Mouse (Mus musculus) ES-Bruce4 (cell line): ENCODE results near the gene Echdc1. TPM values are rescaled to one million over a fixed set of nuclear protein-coding genes. Genes with fewer than 3 reads are reported as not detected.

ENCODE experiments used
- H3K27ac ChIP-seq: 2 replicates; pipeline ENCODE4 v1.5.1; 2012; ENCODE audit warnings: low read length, inconsistent platforms; ENCODE audit not compliant: insufficient read depth
- H3K27me3 ChIP-seq: 2 replicates; pipeline ENCODE4 v1.6.1; 2012; ENCODE audit warnings: mild to moderate bottlenecking, low read length, inconsistent platforms; ENCODE audit not compliant: control insufficient read depth, poor library complexity, insufficient read depth, severe bottlenecking
- H3K36me3 ChIP-seq: 2 replicates; pipeline ENCODE4 v1.6.1; 2012; ENCODE audit warnings: inconsistent platforms, mild to moderate bottlenecking, low read length, moderate library complexity; ENCODE audit not compliant: control insufficient read depth, poor library complexity, insufficient read depth, severe bottlenecking
- H3K4me1 ChIP-seq: one replicate; pipeline ENCODE4 v1.8.1; 2011; ENCODE audit warnings: low read length; ENCODE audit not compliant: control insufficient read depth, insufficient read depth
- H3K4me3 ChIP-seq: 2 replicates; pipeline ENCODE4 v1.5.1; 2011; ENCODE audit warnings: low read depth, mild to moderate bottlenecking, low read length
- H3K9ac ChIP-seq: 2 replicates; pipeline ENCODE4 v1.6.1; 2012; ENCODE audit warnings: low read depth, mild to moderate bottlenecking, inconsistent platforms; ENCODE audit not compliant: poor library complexity, severe bottlenecking
- H3K9me3 ChIP-seq: replicated peaks from 2 replicates; pipeline ENCODE4 v1.6.1; 2012; ENCODE audit warnings: mild to moderate bottlenecking, low read length, inconsistent platforms; ENCODE audit not compliant: control insufficient read depth, poor library complexity, insufficient read depth, severe bottlenecking
- CTCF ChIP-seq: IDR thresholded peaks from one replicate; pipeline ENCODE4 v1.8.1; 2011; ENCODE audit warnings: low read depth, low read length
- EP300 ChIP-seq: IDR thresholded peaks from 2 replicates; pipeline ENCODE4 v1.6.1; 2011; ENCODE audit warnings: low read depth, low read length; ENCODE audit not compliant: insufficient read depth
- POLR2A ChIP-seq: IDR thresholded peaks from one replicate; pipeline ENCODE4 v1.8.1; 2011; ENCODE audit warnings: low read length; ENCODE audit not compliant: insufficient read depth
- polyA plus RNA-seq: library from polyadenylated mRNA; stranded (reverse); fragments of >200 nt; gene quantifications from 2 replicates; pipeline ENCODE4 v1.2.4, GENCODE M21; 2011; ENCODE audit warnings: low read depth; ENCODE audit not compliant: missing spikeins, insufficient read depth, insufficient read length

The Echdc1 gene
- polyA plus RNA-seq, 1 experiment: 23.5 TPM

DNA sequence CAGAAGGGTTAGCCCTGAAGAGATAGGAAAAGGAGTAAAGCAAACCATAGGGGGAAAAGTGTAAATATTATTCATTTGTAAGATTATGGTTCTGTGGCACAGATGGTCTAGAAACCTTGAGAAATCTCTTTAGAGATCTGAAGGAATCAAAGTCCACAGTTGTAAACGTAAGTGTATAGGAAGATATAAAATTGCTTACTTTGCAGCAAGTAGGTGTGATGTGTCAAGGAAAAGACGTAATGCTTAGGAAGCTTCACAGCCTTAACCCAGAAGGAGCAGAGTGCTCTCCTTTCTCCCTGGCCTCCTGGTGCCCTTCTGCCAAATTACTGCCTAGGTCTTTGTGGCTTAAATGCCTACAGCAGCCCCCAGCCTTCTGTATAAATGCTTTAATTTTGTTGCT lies 11.9 kb downstream of the Echdc1 start:
- Histone ChIP-seq H3K27me3 (no peaks in the 10 kb centered on the region), H3K4me1 (no peaks in the 10 kb centered on the region), H3K36me3 (no peaks in the 10 kb centered on the region), H3K9ac (no peak overlapping the region), H3K9me3 (no peaks in the 10 kb centered on the region), H3K4me3 (no peak overlapping the region), H3K27ac (no peak overlapping the region)
- TF ChIP-seq EP300 (no peak), POLR2A (no peak), CTCF (no peak)

DNA sequence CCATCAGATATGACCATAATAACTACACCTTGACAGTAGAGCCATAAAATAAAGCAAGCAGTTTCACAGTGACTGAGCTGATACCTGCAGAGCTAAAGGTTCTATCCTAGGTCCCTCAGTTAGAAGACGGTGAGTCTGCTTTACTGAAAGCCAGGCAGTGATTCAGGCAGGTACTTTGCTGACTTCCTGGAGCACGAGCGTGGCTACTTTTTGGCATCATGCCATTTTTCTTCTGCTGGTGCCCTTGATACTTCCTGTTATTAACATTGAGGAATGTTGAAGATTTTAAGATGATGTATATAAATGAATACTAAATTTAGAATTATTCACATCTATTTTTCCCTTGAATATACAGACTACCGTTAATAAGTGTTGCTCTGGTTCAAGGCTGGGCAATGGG lies 20.9 kb downstream of the Echdc1 start:
- Histone ChIP-seq H3K27ac (no peak overlapping the region), H3K4me1 (no peaks in the 10 kb centered on the region)
- TF ChIP-seq POLR2A (no peak), CTCF (no peak), EP300 (no peak)

DNA sequence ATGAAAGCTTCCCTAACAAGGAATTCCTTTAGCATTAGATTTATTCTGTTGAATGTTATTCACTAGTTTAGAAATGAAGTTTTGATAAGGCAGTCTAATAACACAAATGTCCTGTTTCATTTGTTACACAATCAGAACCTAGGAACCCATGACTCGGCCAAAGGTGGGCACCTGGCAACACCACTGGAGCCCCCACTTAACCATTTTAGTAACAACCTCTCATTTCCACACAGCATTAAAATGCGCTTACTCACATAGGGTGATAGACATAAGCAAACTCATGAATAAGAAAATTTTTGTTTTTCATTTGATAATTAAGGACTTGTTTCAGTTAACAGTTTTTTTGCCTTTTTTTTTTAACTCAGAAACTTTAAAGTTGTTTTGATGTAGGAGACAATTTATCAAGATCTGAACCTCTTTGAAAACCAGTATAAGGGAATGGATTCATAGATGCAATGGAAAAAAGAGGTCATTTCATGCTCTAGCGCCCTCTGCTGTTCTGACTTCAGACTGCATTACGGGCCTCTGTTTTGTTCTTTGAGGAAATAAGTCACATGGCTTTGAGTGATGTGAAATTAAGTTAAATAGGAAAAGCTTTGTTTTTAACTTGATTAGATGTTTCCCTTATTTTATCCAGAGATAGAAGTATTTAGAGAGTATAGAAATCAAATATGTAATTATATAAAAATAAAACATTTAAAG lies 25.5 kb downstream of the Echdc1 start:
- Histone ChIP-seq H3K9me3 (no peaks in the 10 kb centered on the region), H3K4me1 (no peaks in the 10 kb centered on the region), H3K27ac (no peak overlapping the region), H3K27me3 (no peaks in the 10 kb centered on the region), H3K36me3 (no peaks in the 10 kb centered on the region), H3K4me3 (no peak overlapping the region), H3K9ac (no peak overlapping the region)
- peak; percentile 16 for TF ChIP-seq CTCF
- no peak for TF ChIP-seq POLR2A
- TF ChIP-seq EP300: no peak

More for the DNA sequence above, 20.9 kb downstream of the Echdc1 start:
- Histone ChIP-seq H3K9me3 (no peaks in the 10 kb centered on the region), H3K4me3 (no peak overlapping the region), H3K27me3 (no peaks in the 10 kb centered on the region), H3K36me3 (no peaks in the 10 kb centered on the region), H3K9ac (no peak overlapping the region)

DNA sequence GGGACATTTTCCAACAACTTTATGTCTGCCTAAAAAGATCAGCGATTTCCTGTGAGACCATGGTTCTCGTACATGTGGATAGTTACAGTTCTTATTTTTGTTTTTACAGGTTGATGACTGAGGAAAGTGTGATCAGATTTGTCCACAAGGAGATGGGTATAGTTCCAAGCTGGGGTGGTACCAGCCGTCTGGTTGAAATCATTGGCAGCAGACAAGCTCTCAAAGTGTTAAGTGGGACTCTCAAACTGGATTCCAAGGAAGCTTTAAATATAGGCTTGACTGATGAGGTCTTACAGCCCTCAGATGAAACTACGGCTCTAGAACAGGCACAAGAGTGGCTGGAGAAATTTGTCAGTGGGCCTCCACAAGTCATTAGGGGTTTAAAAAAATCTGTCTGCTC lies 31.3 kb downstream of the Echdc1 start:
- H3K36me3 ChIP-seq: peaks cover 11% of the 10 kb centered on the region

DNA sequence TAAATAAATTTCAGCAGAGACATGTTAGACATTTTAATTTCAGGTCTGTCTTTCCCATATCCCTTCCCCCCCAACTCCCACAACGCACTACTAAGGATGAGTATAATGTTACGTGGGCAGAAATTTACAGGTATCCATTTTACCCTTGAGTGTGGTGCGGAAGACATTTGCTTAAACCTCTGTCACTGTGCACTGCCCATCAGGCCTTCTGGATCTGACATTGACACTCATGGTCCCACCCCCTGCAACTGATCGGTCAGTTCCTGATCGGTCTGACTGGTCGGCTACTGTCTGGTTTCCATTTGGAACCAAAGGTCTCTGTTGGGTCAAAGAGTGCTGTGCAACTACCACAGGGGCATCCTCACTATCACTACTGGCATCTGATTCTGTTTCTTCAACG lies 33.7 kb downstream of the Echdc1 start:
- no peak for TF ChIP-seq EP300
- no peak for TF ChIP-seq POLR2A
- TF ChIP-seq CTCF: no peak
- H3K9me3 ChIP-seq: no peaks in the 10 kb centered on the region
- no peak overlapping the region for H3K27ac ChIP-seq
- H3K4me3 ChIP-seq: no peak overlapping the region
- no peaks in the 10 kb centered on the region for H3K27me3 ChIP-seq
- H3K36me3 ChIP-seq: peaks cover 11% of the 10 kb centered on the region
- no peaks in the 10 kb centered on the region for H3K4me1 ChIP-seq
- no peak overlapping the region for H3K9ac ChIP-seq

More for the DNA sequence above, 31.3 kb downstream of the Echdc1 start:
- H3K9ac ChIP-seq: no peak overlapping the region
- H3K4me3 ChIP-seq: no peak overlapping the region
- no peak overlapping the region for H3K27ac ChIP-seq
- no peaks in the 10 kb centered on the region for H3K4me1 ChIP-seq
- TF ChIP-seq POLR2A: no peak
- TF ChIP-seq EP300: no peak
- TF ChIP-seq CTCF: no peak
- no peaks in the 10 kb centered on the region for H3K27me3 ChIP-seq
- H3K9me3 ChIP-seq: no peaks in the 10 kb centered on the region

DNA sequence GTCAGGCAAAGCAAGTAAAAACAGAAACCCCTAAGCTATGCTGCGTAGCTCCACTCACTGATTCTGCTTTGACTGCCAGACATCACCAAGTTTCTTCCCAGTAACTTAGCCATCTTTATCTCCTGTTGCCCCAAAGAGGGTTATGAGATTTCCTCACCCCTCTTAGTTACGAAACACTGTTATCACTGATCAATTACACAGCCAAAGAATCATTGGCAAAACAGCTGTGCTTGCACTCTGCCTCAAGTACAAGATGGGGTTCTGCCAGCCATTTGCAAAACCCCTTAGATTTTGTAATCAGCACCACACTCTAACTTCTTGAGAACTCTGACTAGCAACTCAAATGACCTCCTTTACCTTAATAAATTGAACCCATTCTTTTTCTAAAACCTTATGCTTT lies 38.5 kb downstream of the Echdc1 start:
- H3K27ac ChIP-seq: no peak overlapping the region

More for the DNA sequence above, 38.5 kb downstream of the Echdc1 start:
- Histone ChIP-seq H3K9me3 (no peaks in the 10 kb centered on the region), H3K27me3 (no peaks in the 10 kb centered on the region), H3K9ac (no peak overlapping the region), H3K36me3 (peaks cover 13% of the 10 kb centered on the region), H3K4me1 (no peaks in the 10 kb centered on the region), H3K4me3 (no peak overlapping the region)
- no peak for TF ChIP-seq EP300
- TF ChIP-seq POLR2A: no peak
- TF ChIP-seq CTCF: no peak
